Mouse (Mus musculus): ENCODE data around the gene 9530077C05Rik. TPM values are rescaled to one million over a fixed set of nuclear protein-coding genes. Genes with fewer than 3 reads are reported as not detected.

The 9530077C05Rik gene
- polyA plus RNA-seq, 1 experiment from 2014 or later: 9.2 TPM

DNA sequence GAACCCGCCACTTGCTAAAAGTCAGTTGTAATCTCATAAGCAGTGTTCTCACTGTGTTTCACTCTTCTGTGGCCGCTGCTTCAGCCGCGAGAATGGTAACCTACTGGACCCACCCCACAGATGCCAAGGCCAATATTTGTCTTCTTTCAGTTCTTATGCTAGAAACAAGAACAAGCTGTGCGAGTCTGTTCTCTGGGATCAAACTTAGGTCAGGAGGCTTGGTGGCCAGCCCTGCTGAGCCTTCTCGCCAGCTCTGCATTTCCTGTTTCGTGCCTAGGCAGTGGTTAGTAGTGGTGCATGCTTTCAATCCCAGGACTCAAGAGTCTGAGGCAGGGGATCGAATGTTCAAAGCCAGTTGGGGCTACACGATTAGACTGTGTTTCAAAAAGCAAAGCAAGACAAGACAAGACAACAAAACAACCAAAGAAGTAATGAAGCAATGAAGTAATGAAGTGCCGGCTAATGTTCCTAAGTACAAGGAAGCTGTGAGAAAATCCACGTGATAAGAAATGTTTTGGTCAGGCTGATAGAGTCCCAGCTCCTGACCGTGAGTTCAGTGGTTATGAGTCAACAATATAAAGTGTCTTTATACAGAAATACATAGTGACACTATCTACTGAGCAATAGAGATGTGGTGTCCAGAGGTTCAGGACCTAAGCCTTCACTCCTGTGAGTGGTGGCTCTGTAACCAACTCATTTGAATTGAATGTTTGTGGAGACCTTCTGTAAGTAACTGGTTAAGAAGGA, 73.4 kb downstream of the 9530077C05Rik start:
- Histone ChIP-seq H3K4me1 (replicated peaks) (peaks cover 5% of the 10 kb centered on the region; the same call in 1 of the 2 replicates), H3K4me2 (no peak overlapping the region), H3K36me3 (no peaks in the 10 kb centered on the region), H3K9me3 (no peaks in the 10 kb centered on the region), H3K27ac (no peak overlapping the region), H3K9ac (replicated peaks) (no peak overlapping the region), H3K4me3 (replicated peaks) (no peak overlapping the region), H3K27me3 (no peaks in the 10 kb centered on the region)
- 88% methylated on average over 12 of the region's 12 CpGs for WGBS
- ATAC-seq (ENCODE audit: insufficient number of reproducible peaks, insufficient read depth, low FRiP score, low TSS enrichment, low read depth): no peak

DNA sequence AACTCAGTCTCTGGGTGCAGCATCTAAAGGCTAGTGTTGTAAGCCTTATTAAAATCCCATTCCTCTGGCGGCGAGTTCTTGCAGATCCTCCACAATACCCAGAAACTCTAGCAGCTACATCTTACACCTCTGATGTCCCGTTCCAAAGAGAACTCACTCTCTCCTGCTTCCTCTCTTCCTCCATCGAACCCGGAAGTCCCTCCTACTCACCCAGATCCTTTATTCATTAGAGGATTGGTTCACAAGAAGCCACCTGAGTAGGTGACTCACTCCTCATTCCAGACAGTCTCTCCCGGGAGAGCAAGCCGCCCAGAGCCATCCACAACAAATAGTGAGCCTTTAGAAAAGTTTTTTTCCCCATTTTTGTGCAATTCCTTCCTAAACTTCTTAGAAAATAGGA, 74.9 kb downstream of the 9530077C05Rik start:
- ATAC-seq (ENCODE audit: insufficient number of reproducible peaks, insufficient read depth, low FRiP score, low TSS enrichment, low read depth): no peak
- Histone ChIP-seq H3K9me3 (no peaks in the 10 kb centered on the region), H3K27me3 (no peaks in the 10 kb centered on the region), H3K4me2 (no peak overlapping the region), H3K27ac (no peak overlapping the region), H3K4me3 (replicated peaks) (no peak overlapping the region), H3K9ac (replicated peaks) (no peak overlapping the region), H3K4me1 (replicated peaks) (peaks cover 5% of the 10 kb centered on the region; the same call in 1 of the 2 replicates), H3K36me3 (no peaks in the 10 kb centered on the region)
- 92% methylated on average over 7 of the region's 7 CpGs for WGBS

DNA sequence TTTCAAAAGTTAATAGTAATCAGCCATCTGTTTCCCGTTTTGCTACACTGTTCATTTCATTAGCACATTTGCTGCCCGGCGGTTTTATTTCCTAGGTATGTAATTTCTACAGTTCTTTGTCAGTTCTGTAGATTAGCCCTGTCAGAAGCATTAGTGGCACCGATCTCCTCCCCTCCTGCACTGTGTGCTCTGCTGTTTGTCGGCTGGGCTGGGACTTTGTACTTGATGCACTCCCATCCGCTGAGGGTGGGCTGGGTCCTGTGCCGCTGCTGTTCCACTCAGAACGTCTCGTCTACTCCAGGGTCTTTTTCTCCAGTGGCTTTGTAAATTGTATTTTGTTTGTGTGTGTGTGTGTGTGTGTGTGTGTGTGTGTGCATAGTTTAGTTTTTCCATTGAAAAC, 77.7 kb downstream of the 9530077C05Rik start:
- H3K36me3 ChIP-seq: 0 out of 2 replicates have a peak, but pooled peaks cover 3% of the 10 kb centered on the region
- no peak overlapping the region for H3K4me2 ChIP-seq
- no peaks in the 10 kb centered on the region for H3K9me3 ChIP-seq
- 43% methylated on average over 9 of the region's 9 CpGs for WGBS
- ATAC-seq (ENCODE audit: insufficient number of reproducible peaks, insufficient read depth, low FRiP score, low TSS enrichment, low read depth): no peak
- H3K27ac ChIP-seq: no peak overlapping the region
- no peaks in the 10 kb centered on the region for H3K27me3 ChIP-seq
- no peak overlapping the region for H3K9ac ChIP-seq (replicated peaks)
- H3K4me1 ChIP-seq (replicated peaks): peaks cover 5% of the 10 kb centered on the region; the same call in 1 of the 2 replicates
- no peak overlapping the region for H3K4me3 ChIP-seq (replicated peaks)

Other genes starting within 250 kb of the 9530077C05Rik start
- gene Zfp872, start 223.4 kb upstream of the 9530077C05Rik start, polyA plus RNA-seq (2016; fragmentation: Nextera tagmentation; extraction: Ambion mirVana): 0.09 and 0.16 TPM in 2 replicates
- 12.0 and 13.6 TPM in 2 replicates for gene Zfp809, start 185.8 kb upstream of the 9530077C05Rik start, polyA plus RNA-seq (2016; fragmentation: Nextera tagmentation; extraction: Ambion mirVana)
- gene Zfp599, start 151.6 kb upstream of the 9530077C05Rik start, polyA plus RNA-seq (2016; fragmentation: Nextera tagmentation; extraction: Ambion mirVana): 10.2 and 11.5 TPM in 2 replicates
- gene Zfp810, start 103.9 kb upstream of the 9530077C05Rik start, polyA plus RNA-seq (2016; fragmentation: Nextera tagmentation; extraction: Ambion mirVana): 36.6 and 36.9 TPM in 2 replicates
- 48.3 and 52.8 TPM in 2 replicates for gene Anln, start 22.3 kb upstream of the 9530077C05Rik start, polyA plus RNA-seq (2016; fragmentation: Nextera tagmentation; extraction: Ambion mirVana)
- gene Gm17545, start 42.8 kb downstream of the 9530077C05Rik start, polyA plus RNA-seq (2016; fragmentation: Nextera tagmentation; extraction: Ambion mirVana): not detected in 2 replicates
- 79.9 and 82.0 TPM in 2 replicates for gene Rp9, start 58.2 kb downstream of the 9530077C05Rik start, polyA plus RNA-seq (2016; fragmentation: Nextera tagmentation; extraction: Ambion mirVana)
- gene Bbs9, start 64.2 kb downstream of the 9530077C05Rik start, polyA plus RNA-seq (2016; fragmentation: Nextera tagmentation; extraction: Ambion mirVana): 18.1 and 18.5 TPM in 2 replicates